Mouse (Mus musculus) embryonic fibroblast, embryonic 13.5 days (primary cell): ENCODE measurements around the gene Xpo6. TPM values are rescaled to one million over a fixed set of nuclear protein-coding genes. Genes with fewer than 3 reads are reported as not detected.

Experiments used
- H3K27ac ChIP-seq: 2 replicates; pipeline ENCODE4 v1.5.1; 2012; ENCODE audit warnings: low read length, control low read depth, inconsistent platforms; ENCODE audit not compliant: insufficient read depth
- H3K4me1 ChIP-seq: 2 replicates; pipeline ENCODE4 v1.6.1; 2011; ENCODE audit warnings: low read length; ENCODE audit not compliant: control insufficient read depth, insufficient read depth
- H3K4me3 ChIP-seq: 2 replicates; pipeline ENCODE4 v1.5.1; 2011; ENCODE audit warnings: mild to moderate bottlenecking, control low read depth, low read length; ENCODE audit not compliant: insufficient read depth
- CTCF ChIP-seq: IDR thresholded peaks from 2 replicates; pipeline ENCODE4 v1.5.1; 2011; ENCODE audit warnings: mild to moderate bottlenecking, control low read depth, low read length, moderate library complexity, borderline replicate concordance; ENCODE audit not compliant: insufficient read depth
- POLR2A ChIP-seq: IDR thresholded peaks from 2 replicates; pipeline ENCODE4 v1.6.1; 2011; ENCODE audit warnings: low read depth, mild to moderate bottlenecking, control low read depth, low read length, moderate library complexity
- polyA plus RNA-seq: library from polyadenylated mRNA; stranded (reverse); fragments of >200 nt; gene quantifications from 2 replicates; pipeline ENCODE4 v1.2.4, GENCODE M21; 2011; ENCODE audit warnings: low read depth; ENCODE audit not compliant: missing spikeins, insufficient read length

The Xpo6 gene
- polyA plus RNA-seq, 1 experiment = 108 TPM

DNA sequence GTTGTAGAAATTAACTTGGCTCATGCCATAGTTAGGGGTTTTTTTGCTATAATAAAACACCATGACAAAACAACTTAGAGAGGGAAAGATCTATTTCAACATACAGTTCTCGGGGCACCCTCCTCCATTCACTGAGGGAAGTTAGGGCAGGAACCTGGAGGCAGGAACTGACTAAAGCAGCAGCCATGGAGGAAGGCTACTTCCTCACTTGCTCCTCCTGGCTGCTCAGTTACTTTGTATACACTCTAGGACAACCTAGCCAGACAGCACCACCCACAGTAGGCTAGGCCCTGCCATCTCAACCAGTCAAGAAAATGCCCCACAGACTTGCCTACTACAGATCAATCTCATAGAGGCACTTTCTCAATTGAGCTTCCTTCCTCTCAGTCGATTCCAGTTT lies 55.9 kb downstream of the Xpo6 start:
- Histone ChIP-seq H3K4me1 (no peaks in the 10 kb centered on the region), H3K4me3 (no peak overlapping the region), H3K27ac (no peak overlapping the region)
- TF ChIP-seq CTCF (no peak), POLR2A (no peak)

DNA sequence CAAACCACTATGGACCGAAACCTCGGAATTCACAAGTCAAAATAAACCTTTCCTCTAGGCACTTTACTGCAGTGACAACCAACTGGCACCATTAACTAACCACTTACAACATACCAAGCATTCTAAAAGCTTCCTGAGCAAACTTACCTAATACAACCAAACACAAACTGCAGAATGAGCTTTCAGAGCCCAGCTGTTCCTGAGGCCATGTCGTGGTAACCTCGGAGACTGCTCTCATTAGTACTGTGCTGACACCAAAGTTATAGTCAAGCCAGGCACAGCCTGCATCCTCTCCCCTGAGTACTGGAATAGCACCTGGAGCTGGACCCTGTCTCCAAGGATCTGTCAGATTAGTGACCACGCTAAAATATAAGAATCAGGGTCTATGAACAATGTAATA lies 62.5 kb downstream of the Xpo6 start:
- Histone ChIP-seq H3K27ac (no peak overlapping the region), H3K4me1 (peaks cover 3% of the 10 kb centered on the region; the same call in 1 of the 2 replicates), H3K4me3 (no peak overlapping the region)
- TF ChIP-seq POLR2A = no peak
- no peak for TF ChIP-seq CTCF

DNA sequence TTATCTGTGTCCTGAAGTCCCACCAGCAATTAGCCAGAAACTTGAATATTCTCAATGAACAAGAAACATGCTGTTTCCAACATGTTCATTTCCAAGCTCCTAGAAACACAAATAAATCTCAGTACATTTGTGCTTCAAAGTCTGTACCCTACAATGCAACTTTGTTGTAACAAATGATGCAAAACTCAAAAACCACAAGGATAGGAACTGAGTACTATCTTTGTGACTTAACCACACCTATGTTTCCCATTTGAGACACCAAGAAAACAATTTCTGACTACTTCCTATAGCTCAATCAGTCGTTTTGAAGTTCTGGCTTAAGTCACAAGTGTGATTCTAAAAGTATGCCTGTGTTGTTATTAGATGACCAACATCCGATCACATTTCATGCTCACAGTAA lies 64.9 kb downstream of the Xpo6 start:
- H3K4me3 ChIP-seq = no peak overlapping the region
- peaks cover 3% of the 10 kb centered on the region; the same call in 1 of the 2 replicates for H3K4me1 ChIP-seq
- TF ChIP-seq CTCF (no peak), POLR2A (no peak)
- peak overlapping the region; percentile 16; the same call in 1 of the 2 replicates for H3K27ac ChIP-seq

DNA sequence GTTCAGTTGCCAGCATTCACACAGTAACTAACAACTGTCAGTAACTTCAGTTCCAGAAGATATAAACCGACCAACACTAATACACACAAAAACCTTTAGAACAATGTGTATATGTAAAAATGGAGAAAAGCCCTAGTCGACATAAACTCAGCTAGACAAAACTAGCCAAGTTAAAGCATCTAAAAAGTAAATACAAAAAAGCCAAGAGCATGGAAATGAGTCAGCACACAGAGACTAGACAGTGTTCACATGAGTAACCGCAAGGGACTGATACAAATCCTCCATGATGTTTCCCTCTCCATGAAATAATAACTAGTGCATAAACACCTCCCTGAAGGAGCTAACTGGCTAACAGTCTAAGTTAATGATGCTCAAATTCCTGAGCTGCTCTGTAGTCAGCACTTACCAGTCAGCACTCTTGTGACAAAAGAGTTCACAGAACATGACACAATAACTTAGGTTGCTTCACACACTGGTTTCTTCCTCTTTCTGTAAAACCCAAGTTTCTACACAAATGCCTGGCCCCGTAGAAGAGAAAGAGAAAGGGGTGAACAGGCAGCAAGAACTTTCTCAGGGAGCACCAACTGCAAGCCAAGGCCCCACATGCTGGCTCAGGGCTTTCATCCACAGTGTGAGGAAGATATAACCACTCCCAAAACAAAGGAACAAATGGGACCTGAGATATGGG lies 65.5 kb downstream of the Xpo6 start:
- H3K4me3 ChIP-seq = no peak overlapping the region
- TF ChIP-seq POLR2A (no peak), CTCF (no peak)
- peaks cover 3% of the 10 kb centered on the region; the same call in 1 of the 2 replicates for H3K4me1 ChIP-seq
- peak overlapping the region; percentile 16; the same call in 1 of the 2 replicates for H3K27ac ChIP-seq

DNA sequence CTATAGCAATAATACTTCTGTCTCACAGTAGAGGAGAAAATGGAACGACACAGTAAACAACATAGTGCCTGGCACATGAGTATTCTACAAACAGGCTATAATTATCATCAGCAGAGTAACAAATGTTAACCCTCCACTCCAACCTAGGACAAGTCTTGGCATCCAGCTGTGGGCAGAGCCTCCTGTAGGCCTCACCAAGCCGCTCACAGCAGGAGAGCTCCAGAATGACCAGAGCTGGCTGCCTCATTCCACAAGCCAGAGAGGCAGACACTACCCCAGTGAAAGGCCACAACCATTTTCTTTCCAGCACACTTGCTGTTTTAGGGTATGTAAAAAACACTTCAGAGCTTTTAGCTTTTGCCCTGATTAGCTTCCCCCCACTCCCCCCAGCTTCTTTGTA lies 72.6 kb downstream of the Xpo6 start:
- no peak overlapping the region for H3K4me3 ChIP-seq
- H3K4me1 ChIP-seq = no peaks in the 10 kb centered on the region
- H3K27ac ChIP-seq = no peak overlapping the region

DNA sequence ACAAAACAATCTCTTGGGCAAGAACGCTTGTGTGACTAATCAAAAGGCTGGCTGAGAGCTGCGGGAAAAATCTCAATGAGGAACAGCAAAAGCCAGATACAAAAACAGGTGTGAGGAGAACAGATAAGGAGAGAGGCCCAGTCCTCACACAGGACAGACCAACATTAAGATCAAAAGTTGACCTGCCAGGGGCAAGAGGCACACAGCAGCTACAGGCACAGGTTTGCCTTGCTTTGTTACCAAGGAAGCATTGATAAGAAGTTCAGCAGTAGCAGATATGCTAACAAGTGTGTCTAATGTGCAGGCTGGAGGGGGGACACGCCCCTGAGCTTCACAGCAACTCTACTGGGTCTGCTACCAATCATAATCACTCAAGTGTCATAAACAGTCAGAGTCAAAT lies 73.8 kb downstream of the Xpo6 start:
- Histone ChIP-seq H3K4me3 (no peak overlapping the region), H3K4me1 (no peaks in the 10 kb centered on the region; the same call in 1 of the 2 replicates), H3K27ac (no peak overlapping the region)
- TF ChIP-seq POLR2A = no peak
- no peak for TF ChIP-seq CTCF

More for the DNA sequence above, 72.6 kb downstream of the Xpo6 start:
- TF ChIP-seq POLR2A (no peak), CTCF (no peak)

DNA sequence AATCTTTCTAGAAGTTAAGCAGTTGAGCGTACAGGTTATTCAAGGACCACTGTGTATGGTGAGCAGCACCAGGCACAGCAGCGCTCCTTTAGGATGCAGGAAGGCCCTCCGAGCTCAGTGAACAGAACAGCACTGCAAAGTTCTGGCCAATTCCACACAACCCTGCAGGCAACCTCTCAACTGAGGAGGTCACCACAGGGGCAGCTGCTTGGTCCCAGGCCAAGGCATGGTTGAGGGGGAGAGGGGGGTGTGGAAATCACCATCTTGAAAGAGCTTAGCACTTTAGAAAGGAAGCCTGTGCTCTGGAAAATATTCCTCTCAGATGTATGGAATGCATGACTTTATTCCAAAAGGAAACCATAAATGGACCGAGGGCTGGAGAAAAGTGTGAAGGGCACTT lies 78.8 kb downstream of the Xpo6 start:
- no peak for TF ChIP-seq CTCF
- no peak for TF ChIP-seq POLR2A
- H3K27ac ChIP-seq = no peak overlapping the region
- H3K4me1 ChIP-seq = no peaks in the 10 kb centered on the region; the same call in 1 of the 2 replicates
- H3K4me3 ChIP-seq = no peak overlapping the region

DNA sequence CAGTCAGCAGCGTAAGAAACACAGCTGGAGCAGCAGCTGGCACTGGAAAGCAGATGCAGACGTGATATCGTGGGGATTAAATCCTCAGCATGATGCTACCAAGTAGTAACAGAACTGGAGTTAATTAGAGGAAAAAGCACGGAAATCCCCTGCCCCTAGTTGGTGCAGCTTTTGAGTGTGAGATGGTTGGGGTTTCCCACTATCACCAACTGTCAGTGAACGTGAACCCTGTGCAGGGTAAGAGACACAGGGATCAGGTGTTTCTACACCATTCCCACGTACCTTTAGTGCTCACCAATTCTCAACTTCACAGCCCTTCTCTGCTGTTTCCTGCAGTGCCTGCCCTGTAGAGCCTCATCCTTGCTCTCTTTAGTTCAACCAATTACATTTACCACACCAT lies 80.5 kb downstream of the Xpo6 start:
- Histone ChIP-seq H3K4me1 (no peaks in the 10 kb centered on the region; the same call in 1 of the 2 replicates), H3K27ac (no peak overlapping the region), H3K4me3 (no peak overlapping the region)
- no peak for TF ChIP-seq CTCF
- no peak for TF ChIP-seq POLR2A

DNA sequence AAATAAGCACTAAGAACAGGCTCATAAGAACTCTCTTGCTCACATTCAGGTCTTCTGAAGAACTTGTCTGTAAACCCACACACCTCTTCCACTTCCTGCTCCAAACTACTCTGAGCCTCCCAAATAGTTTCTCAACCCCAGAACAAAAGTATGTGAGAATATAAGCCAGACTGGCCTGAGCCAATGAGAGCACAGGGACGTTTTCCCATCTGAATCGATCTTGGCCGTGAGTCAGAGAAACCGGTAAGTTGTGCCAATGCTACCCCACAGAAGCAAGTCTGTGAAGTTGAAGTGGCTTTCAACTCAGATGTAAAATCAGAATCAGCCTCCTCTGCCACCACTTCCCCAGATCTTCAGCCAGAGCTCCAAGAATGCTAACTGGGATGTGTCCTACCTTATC lies 87.0 kb downstream of the Xpo6 start:
- Histone ChIP-seq H3K4me1 (no peaks in the 10 kb centered on the region), H3K27ac (0 out of 2 replicates have a peak overlapping the region, but pooled peaks have one; percentile 20), H3K4me3 (no peak overlapping the region)
- TF ChIP-seq CTCF = no peak

DNA sequence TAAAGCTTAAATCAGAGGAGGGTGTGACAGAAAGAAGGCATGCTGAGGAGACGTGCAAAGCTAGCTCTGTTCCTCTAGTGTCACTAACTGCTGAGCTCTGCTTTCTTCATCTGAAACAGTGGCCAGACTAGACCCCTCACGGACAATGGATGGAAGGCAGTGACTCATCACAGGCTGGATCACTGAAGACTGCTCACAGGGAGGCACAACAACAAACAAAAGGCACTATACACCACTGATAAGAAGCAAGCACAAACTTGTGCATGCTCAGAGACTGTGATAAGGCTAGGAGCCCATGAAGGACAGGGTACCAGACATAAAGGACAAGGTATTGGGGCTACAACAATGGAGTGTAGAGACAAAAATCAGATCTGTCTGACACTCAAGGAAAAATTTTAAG lies 89.1 kb downstream of the Xpo6 start:
- H3K4me3 ChIP-seq = no peak overlapping the region
- H3K27ac ChIP-seq = no peak overlapping the region
- TF ChIP-seq CTCF = no peak
- no peak for TF ChIP-seq POLR2A
- H3K4me1 ChIP-seq = no peaks in the 10 kb centered on the region
